Mouse (Mus musculus) cortical plate, adult 2 months (tissue): Measurements from ENCODE around the gene Plau.

ENCODE experiments used
- CTCF ChIP-seq: fragments of 200-500 bp; IDR thresholded peaks from 2 replicates; pipeline ENCODE4 v1.5.1; 2011; ENCODE audit warnings: mild to moderate bottlenecking, control low read depth, low read length; ENCODE audit not compliant: insufficient read depth; ENCODE audit errors: extremely low read depth
- POLR2A ChIP-seq: fragments of 200-500 bp; IDR thresholded peaks from 2 replicates; pipeline ENCODE4 v1.6.1; 2011; ENCODE audit warnings: mild to moderate bottlenecking, low read length, control low read depth; ENCODE audit not compliant: insufficient read depth; ENCODE audit errors: extremely low read depth

DNA sequence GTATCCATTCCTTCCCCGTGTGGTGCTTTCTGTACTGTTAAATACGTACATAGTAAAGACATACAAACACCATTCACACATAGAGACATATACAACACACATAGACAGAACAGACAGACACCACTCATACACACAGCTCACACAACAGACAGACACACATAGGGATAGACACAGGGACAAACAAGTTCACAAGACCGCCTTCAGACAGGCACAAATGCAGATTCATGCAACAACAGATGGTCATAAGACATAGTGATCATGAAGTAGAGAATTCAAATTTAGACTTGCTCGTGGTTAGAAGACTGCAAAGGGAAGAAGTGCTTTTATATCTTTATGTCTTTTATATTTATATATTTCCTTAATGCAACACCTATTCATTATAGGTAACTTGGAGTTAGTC, 2.9 kb upstream of the Plau start:
- TF ChIP-seq POLR2A (no peak), CTCF (no peak)
